Mouse (Mus musculus) heart, adult 2 months (tissue): Measurements from ENCODE around the gene Nfs1.

Experiments used
- CTCF ChIP-seq: fragments of 200-600 bp; IDR thresholded peaks from 2 replicates; pipeline ENCODE4 v1.8.1; 2022; ENCODE audit warnings: antibody characterized with exemption, mild to moderate bottlenecking, moderate library complexity
- POLR2A ChIP-seq: fragments of 200-500 bp; IDR thresholded peaks from 2 replicates; pipeline ENCODE4 v1.6.1; 2011; ENCODE audit warnings: mild to moderate bottlenecking, low read depth, low read length, control low read depth; ENCODE audit not compliant: insufficient read depth

GRCm38 (mm10) chr2:156089799-156090198, 54.2 kb downstream of the Nfs1 start:
- no peak for TF ChIP-seq POLR2A
- no peak for TF ChIP-seq CTCF
